Comparison of ENCODE assay signal across 9 mouse cellular contexts in the genomic region with DNA sequence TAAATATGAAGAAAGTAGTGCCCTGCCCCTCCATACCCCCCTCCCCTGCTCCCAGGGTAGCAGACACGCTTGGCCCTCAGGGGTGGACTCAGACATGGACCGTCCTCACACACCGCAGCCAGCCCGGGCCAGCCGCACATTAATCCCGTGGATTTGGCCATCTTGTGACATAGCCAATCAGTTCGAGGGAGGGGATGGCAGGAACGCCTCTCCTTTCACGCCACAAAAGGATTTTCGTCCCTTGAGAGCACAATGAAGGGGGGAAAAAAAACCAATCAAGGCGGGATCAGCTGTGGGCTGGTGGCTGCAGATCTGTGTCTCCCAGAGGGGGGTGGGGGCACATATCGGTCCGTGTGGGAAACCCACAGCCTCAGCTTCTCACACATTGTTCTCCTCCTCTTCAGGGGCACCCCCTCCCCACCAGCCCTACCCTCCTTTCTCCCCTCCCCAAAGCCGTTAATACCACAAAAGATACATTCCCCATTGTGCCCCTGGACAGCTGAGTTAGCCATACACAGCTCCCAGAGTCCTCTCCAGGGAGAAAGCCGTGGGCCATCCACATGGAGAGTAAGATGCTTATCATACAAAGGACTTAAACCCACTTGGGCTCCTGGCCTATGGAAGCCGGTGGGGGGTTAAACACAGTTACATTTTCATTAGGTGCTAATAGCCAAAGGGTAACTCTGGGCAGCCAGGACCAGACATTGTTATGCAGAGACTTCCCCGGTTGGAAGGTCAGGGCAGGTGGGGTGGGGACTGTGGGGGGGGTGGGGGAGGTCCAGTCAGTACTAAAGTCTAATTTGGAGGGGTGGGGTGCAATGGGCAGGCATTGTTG.
DNase-seq lines count a peak whose midpoint lies in the region; ATAC-seq and TF ChIP-seq lines count a peak whose summit lies in the region.
"Had no signal": no experiment of that assay in that cellular context is flagged by ENCODE, and none has a peak within 500 bp of the region (broad histone marks: within the 10 kb centered on the region; RNA-seq: fewer than 3 reads in every experiment).

No protein-coding gene starts in this region.

- no peaks in the 10 kb centered on the region for H3K9me3 ChIP-seq in kidney, embryonic 16.5 days (ENCODE audit: low read length)
- H3K9me3 ChIP-seq in midbrain, postnatal 0 days (ENCODE audit: low read length) = no peaks in the 10 kb centered on the region

- no peak for TF ChIP-seq CTCF in midbrain, postnatal 0 days (IDR thresholded peaks at IDR 0.05)

- peak; percentile 40; the same call in 1 of the 2 replicates for ATAC-seq in kidney, embryonic 16.5 days (ENCODE audit: low FRiP score, low TSS enrichment)
- peak; percentile 78 for ATAC-seq in midbrain, postnatal 0 days (ENCODE audit: low FRiP score)

- no peaks in the 10 kb centered on the region for H3K27me3 ChIP-seq in kidney, embryonic 16.5 days (ENCODE audit: insufficient read depth, low read length)
- no peaks in the 10 kb centered on the region for H3K27me3 ChIP-seq in midbrain, postnatal 0 days (ENCODE audit: insufficient read depth, low read length)

- H3K4me2 ChIP-seq in kidney, embryonic 16.5 days (replicated peaks; ENCODE audit: low read depth, low read length) = peak overlapping the region; percentile 49
- H3K4me2 ChIP-seq in midbrain, postnatal 0 days (ENCODE audit: low read depth, low read length, poor library complexity, severe bottlenecking) = peak overlapping the region; percentile 47

- peaks cover 40% of the 10 kb centered on the region for H3K4me1 ChIP-seq in kidney, embryonic 16.5 days (ENCODE audit: insufficient read depth, low read length)
- peaks cover 10% of the 10 kb centered on the region for H3K4me1 ChIP-seq in midbrain, postnatal 0 days (ENCODE audit: insufficient read depth, low read length)

- H3K9ac ChIP-seq in kidney, embryonic 16.5 days (replicated peaks; ENCODE audit: low read length) = no peak overlapping the region
- peak overlapping the region; percentile 33 for H3K9ac ChIP-seq in midbrain, postnatal 0 days (replicated peaks; ENCODE audit: low read length, poor library complexity, severe bottlenecking)

- H3K4me3 ChIP-seq in kidney, embryonic 16.5 days (ENCODE audit: low read length) = peak overlapping the region; percentile 18; the same call in 1 of the 2 replicates
- no peak overlapping the region for H3K4me3 ChIP-seq in midbrain, postnatal 0 days (ENCODE audit: low read depth, low read length)

- no peak for DNase-seq in kidney, postnatal 14 days
- DNase-seq in embryo, embryonic 10 days (ENCODE audit: low spot score) = peak; percentile 87
- DNase-seq in forelimb bud, embryonic 11.5 days (ENCODE audit: low read depth, low spot score) = peak; percentile 45
- DNase-seq in midbrain, postnatal 0 days (ENCODE audit: low spot score) = peak; percentile 73
- DNase-seq in urinary bladder, adult 2 months (ENCODE audit: low spot score) = no peak
- DNase-seq in adrenal gland, postnatal 36 days = no peak
- no peak for DNase-seq in testis, postnatal 14 days (ENCODE audit: low spot score)

- H3K36me3 ChIP-seq in kidney, embryonic 16.5 days (ENCODE audit: insufficient read depth, low read length) = no peaks in the 10 kb centered on the region
- no peaks in the 10 kb centered on the region for H3K36me3 ChIP-seq in midbrain, postnatal 0 days (ENCODE audit: insufficient read depth, low read length)

- WGBS in kidney, embryonic 16.5 days = 3% methylated on average over 17 of the region's 17 CpGs
- under 1% methylated on average over 17 of the region's 17 CpGs for WGBS in midbrain, postnatal 0 days

- no peak overlapping the region for H3K27ac ChIP-seq in kidney, embryonic 16.5 days (ENCODE audit: low read length)
- 0 out of 2 replicates have a peak overlapping the region, but pooled peaks have one; percentile 21 for H3K27ac ChIP-seq in midbrain, postnatal 0 days (ENCODE audit: low read depth, low read length)
- H3K27ac ChIP-seq: macrophage had no signal

Comparison
In these comparisons a context has a peak if more than half of its experiments do, and no peak if none do; other contexts are left out.
1. DNase-seq: peak in embryo, embryonic 10 days (single experiment), forelimb bud, embryonic 11.5 days (single experiment) and midbrain, postnatal 0 days (single experiment); none in kidney, postnatal 14 days (single experiment), urinary bladder, adult 2 months (single experiment), adrenal gland, postnatal 36 days (0 of 2) and testis, postnatal 14 days (single experiment).